ENCODE assay signal across 8 mouse cellular contexts in genomic region chr17:42782156-42782757, GRCm38 (mm10). TPM values are rescaled to one million over a fixed set of nuclear protein-coding genes. Genes with fewer than 3 reads are reported as not detected.
DNase-seq lines count a peak whose midpoint lies in the region; ATAC-seq lines count a peak whose summit lies in the region.

No protein-coding gene starts in this region.

- H3K27me3 ChIP-seq in heart, embryonic 11.5 days (ENCODE audit: control insufficient read depth, insufficient read depth, low read length) = no peaks in the 10 kb centered on the region
- no peaks in the 10 kb centered on the region for H3K27me3 ChIP-seq in intestine, embryonic 14.5 days (replicated peaks; ENCODE audit: control insufficient read depth, insufficient read depth, low read length)

- no peaks in the 10 kb centered on the region for H3K9me3 ChIP-seq in heart, embryonic 11.5 days (replicated peaks; ENCODE audit: control insufficient read depth, low read length)
- H3K9me3 ChIP-seq in intestine, embryonic 14.5 days (ENCODE audit: control insufficient read depth, low read length) = no peaks in the 10 kb centered on the region

- WGBS in heart, embryonic 11.5 days (ENCODE audit: insufficient replicate concordance) = 53% methylated on average over 7 of the region's 7 CpGs
- 52% methylated on average over 7 of the region's 7 CpGs for WGBS in intestine, embryonic 14.5 days

- H3K27ac ChIP-seq in heart, embryonic 11.5 days (ENCODE audit: low read depth, low read length) = no peak overlapping the region
- no peak overlapping the region for H3K27ac ChIP-seq in intestine, embryonic 14.5 days (ENCODE audit: low read depth)

- no peak overlapping the region for H3K4me2 ChIP-seq in heart, embryonic 11.5 days
- no peak overlapping the region for H3K4me2 ChIP-seq in intestine, embryonic 14.5 days (ENCODE audit: low read length)

- ATAC-seq in heart, embryonic 11.5 days (replicated peaks; ENCODE audit: insufficient number of reproducible peaks, low FRiP score, low TSS enrichment) = no peak
- ATAC-seq in intestine, embryonic 14.5 days (replicated peaks; ENCODE audit: low FRiP score, low TSS enrichment, low read depth) = peak; percentile 74
- peak; percentile 98 for ATAC-seq in megakaryocyte progenitor cell, adult 5-6 weeks (replicated peaks; ENCODE audit: poor library complexity)

- peak; percentile 58 to 84 for DNase-seq in heart, adult 18-20 months
- DNase-seq in cerebellum, postnatal 14 days = peak; percentile 84
- peak; percentile 63 to 75 for DNase-seq in frontal cortex, postnatal 25 days (ENCODE audit: low spot score in 2 of 2)
- peak; percentile 81 for DNase-seq in intestine, embryonic 14.5 days (ENCODE audit: low spot score)
- DNase-seq in left cerebral cortex, adult 8-10 months (ENCODE audit: low spot score in 2 of 2) = peak; percentile 34 to 59
- DNase-seq in right cerebral cortex, postnatal 25 days = peak; percentile 67

- no peak overlapping the region for H3K9ac ChIP-seq in heart, embryonic 11.5 days (ENCODE audit: low read depth, low read length)
- no peak overlapping the region for H3K9ac ChIP-seq in intestine, embryonic 14.5 days (ENCODE audit: low read length)

- no peak overlapping the region for H3K4me3 ChIP-seq in heart, embryonic 11.5 days (ENCODE audit: low read depth, low read length)
- H3K4me3 ChIP-seq in intestine, embryonic 14.5 days (ENCODE audit: low read depth, low read length) = no peak overlapping the region

- H3K4me1 ChIP-seq in heart, embryonic 11.5 days (ENCODE audit: control insufficient read depth, insufficient read depth, low read length) = no peaks in the 10 kb centered on the region
- no peaks in the 10 kb centered on the region for H3K4me1 ChIP-seq in intestine, embryonic 14.5 days (replicated peaks; ENCODE audit: control insufficient read depth, insufficient read depth, low read length)

- H3K36me3 ChIP-seq in heart, embryonic 11.5 days (ENCODE audit: control insufficient read depth, insufficient read depth, low read length) = no peaks in the 10 kb centered on the region
- H3K36me3 ChIP-seq in intestine, embryonic 14.5 days (ENCODE audit: control insufficient read depth, insufficient read depth, low read length) = no peaks in the 10 kb centered on the region

RNA-seq across cellular contexts. Expression of gene Adgrf2, which starts 40.3 kb away (rescaled TPM):
- total RNA-seq in heart, adult 18-20 months (2021) = under 1 TPM; 0.12 to 0.18 TPM
- polyA plus RNA-seq in heart, embryonic 11.5 days (2014; fragmentation: Nextera tagmentation; extraction: Ambion mirVana) = 0.13 TPM in 1 of 2 replicates, not detected in the other
- polyA plus RNA-seq in intestine, embryonic 14.5 days (2014; fragmentation: Nextera tagmentation; extraction: Ambion mirVana) = 0.07 TPM in 1 of 2 replicates, not detected in the other
- total RNA-seq in left cerebral cortex, adult 8-10 months (2022) = 1 to 10 TPM in 2 of 4 experiments, under 1 TPM in 2; 0.37 to 1.5 (median 0.85) TPM
- total RNA-seq in megakaryocyte progenitor cell, adult 5-6 weeks (2015) = 0.05 TPM in 1 of 2 replicates, not detected in the other
- total RNA-seq in megakaryocyte progenitor cell, adult 5-6 weeks (2017) = not detected in 2 replicates
